Mouse (Mus musculus) kidney, adult 2 months (tissue): ENCODE data around the gene Midn.

Experiments
- CTCF ChIP-seq: fragments of 200-500 bp; conservative IDR thresholded peaks from 2 replicates; pipeline ENCODE4 v1.5.1; 2011; ENCODE audit warnings: low read depth, mild to moderate bottlenecking, control low read depth, low read length, moderate library complexity, mixed read lengths; ENCODE audit not compliant: insufficient read depth, insufficient read length
- POLR2A ChIP-seq: fragments of 200-500 bp; IDR thresholded peaks from one replicate; pipeline ENCODE4 v1.6.1; 2011; ENCODE audit warnings: low read depth, low read length, control low read depth

DNA sequence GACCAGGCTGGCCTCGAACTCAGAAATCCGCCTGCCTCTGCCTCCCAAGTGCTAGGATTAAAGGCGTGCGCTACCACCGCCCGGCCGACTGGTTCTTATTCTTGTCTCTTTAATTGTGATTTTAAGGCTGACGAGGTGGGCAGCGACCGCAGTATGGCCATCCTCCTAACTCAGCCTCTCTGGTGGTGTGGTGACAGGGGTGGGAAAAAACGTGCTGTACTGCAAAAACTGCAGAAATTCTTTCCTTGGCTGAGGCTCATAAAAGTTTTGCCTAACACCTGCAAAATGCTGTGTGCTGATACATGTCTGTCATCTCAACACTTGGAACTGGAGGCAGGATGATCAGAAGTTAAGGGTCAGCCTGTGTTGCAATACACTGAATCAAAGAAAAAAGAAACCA lies 25.3 kb downstream of the Midn start:
- TF ChIP-seq POLR2A (no peak), CTCF (no peak)
